18 mouse cellular contexts compared by ENCODE assay signal in genomic region chr12:70408396-70408795, GRCm38 (mm10).
"Had no signal": no experiment of that assay in that cellular context is flagged by ENCODE, and none has a peak within 500 bp of the region (broad histone marks: within the 10 kb centered on the region; RNA-seq: fewer than 3 reads in every experiment).

No protein-coding gene starts in this region.

- H3K4me1 ChIP-seq: midbrain, embryonic 12.5 days; neural tube, embryonic 13.5 days; neural tube, embryonic 15.5 days; stomach, embryonic 15.5 days had no signal

- DNase-seq: lung, adult 18-20 months; lung, embryonic 14.5 days; lung, postnatal 10 days; lung, postnatal 4 days; midbrain, embryonic 14.5 days; retina, postnatal 1 day; right cerebral cortex, adult 18-20 months; right cerebral cortex, postnatal 14 days; thymus, adult 2 months; thymus, postnatal 25 days; thymus, postnatal 4 days had no signal

- H3K27ac ChIP-seq: midbrain, embryonic 10.5 days; midbrain, embryonic 12.5 days; neural tube, embryonic 13.5 days; neural tube, embryonic 15.5 days; stomach, embryonic 15.5 days; stomach, postnatal 0 days had no signal

- H3K4me3 ChIP-seq: midbrain, embryonic 10.5 days; midbrain, embryonic 12.5 days; myocyte; neural tube, embryonic 13.5 days; neural tube, embryonic 15.5 days; stomach, embryonic 15.5 days had no signal
